Mouse (Mus musculus): ENCODE data around the gene Rbl1. TPM values are rescaled to one million over a fixed set of nuclear protein-coding genes. Genes with fewer than 3 reads are reported as not detected.
A peak's percentile ranks its signal among the peaks of the same experiment; 100 is the strongest.

Rbl1 gene
- polyA plus RNA-seq, 1 experiment from 2014 or later: 17.0 TPM

DNA sequence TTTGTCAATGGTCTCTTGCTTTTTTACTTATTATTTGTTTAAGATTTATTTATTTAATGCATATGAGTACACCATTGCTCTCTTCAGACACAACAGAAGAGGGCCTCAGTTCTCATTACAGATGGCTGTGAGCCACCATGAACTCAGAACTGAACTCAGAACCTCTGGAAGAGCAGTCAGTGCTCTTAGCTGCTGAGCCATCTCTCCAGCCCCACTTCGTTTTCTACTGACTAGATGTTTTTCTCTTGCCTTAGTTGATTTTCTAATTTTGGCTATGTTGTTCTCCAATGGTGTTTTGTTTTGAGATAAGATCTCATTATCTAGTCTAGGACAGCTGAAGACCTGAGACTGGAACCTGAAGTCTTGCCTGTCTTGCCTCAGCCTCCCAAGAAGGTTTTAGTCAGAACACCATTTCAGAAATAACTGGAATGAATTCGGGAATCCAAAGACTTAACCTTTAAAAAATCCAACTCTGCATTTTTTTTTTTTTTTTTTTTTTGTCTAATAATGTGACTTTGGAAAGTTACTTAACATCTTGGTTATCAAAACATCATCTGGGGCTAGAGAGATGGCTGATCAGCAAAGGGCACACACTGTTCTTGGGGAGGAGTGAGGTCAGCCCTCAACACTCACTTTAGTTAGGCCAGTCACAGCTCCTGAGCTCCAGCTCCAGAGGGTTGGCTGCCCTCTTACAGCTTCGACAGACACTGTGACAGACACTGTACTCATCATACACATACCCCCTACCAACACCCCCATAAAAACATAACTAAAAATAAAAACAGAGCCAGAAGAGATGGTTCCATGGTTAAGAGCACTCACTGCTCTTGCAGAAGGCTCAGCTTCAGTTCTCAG is 71.4 kb downstream of the Rbl1 start:
- H3K9me3 ChIP-seq: no peaks in the 10 kb centered on the region
- H3K4me1 ChIP-seq: peaks cover 16% of the 10 kb centered on the region
- no peak for ATAC-seq (ENCODE audit: extremely low read depth, insufficient number of reproducible peaks, low FRiP score, low TSS enrichment)
- H3K4me3 ChIP-seq: no peak overlapping the region
- no peak overlapping the region for H3K27ac ChIP-seq (replicated peaks)
- H3K36me3 ChIP-seq: peaks cover 8% of the 10 kb centered on the region
- peak overlapping the region; percentile 76; the same call in 1 of the 2 replicates for H3K4me2 ChIP-seq
- 62% methylated on average over 3 of the region's 3 CpGs for WGBS
- H3K9ac ChIP-seq: no peak overlapping the region
- H3K27me3 ChIP-seq (replicated peaks): no peaks in the 10 kb centered on the region

DNA sequence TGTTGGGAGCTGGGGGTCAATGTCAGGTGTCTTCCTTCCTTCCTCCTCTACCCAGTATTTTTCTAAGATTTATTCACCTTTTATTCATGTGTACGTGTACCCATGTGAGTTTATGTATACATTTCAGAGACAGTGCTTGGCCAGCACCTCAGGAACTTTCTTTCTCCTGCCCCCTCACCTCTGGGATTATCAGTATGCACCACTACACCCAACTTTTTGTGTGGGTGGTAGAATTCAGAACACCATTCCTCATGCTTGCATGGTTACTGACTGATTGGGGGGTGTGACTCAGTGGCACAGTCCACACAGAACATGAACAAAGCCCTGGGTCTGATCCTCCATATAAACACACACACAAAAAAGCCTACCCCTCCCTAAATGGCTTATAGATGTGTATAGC is 72.2 kb downstream of the Rbl1 start:
- no peak for ATAC-seq (ENCODE audit: extremely low read depth, insufficient number of reproducible peaks, low FRiP score, low TSS enrichment)
- Histone ChIP-seq H3K4me3 (no peak overlapping the region), H3K4me2 (no peak overlapping the region), H3K36me3 (peaks cover 8% of the 10 kb centered on the region), H3K4me1 (peaks cover 16% of the 10 kb centered on the region), H3K27me3 (replicated peaks) (no peaks in the 10 kb centered on the region), H3K9ac (no peak overlapping the region), H3K9me3 (no peaks in the 10 kb centered on the region), H3K27ac (replicated peaks) (no peak overlapping the region)
- WGBS: 93% methylated on average over 1 of the region's 1 CpGs

GRCm38 (mm10) chr2:157130813-157131514 is 73.4 kb downstream of the Rbl1 start:
- H3K4me2 ChIP-seq: no peak overlapping the region
- no peaks in the 10 kb centered on the region for H3K27me3 ChIP-seq (replicated peaks)
- WGBS: 85% methylated on average over 8 of the region's 8 CpGs
- no peak overlapping the region for H3K9ac ChIP-seq
- 0 out of 2 replicates have a peak overlapping the region, but pooled peaks have one; percentile 8 for H3K27ac ChIP-seq (replicated peaks)
- H3K36me3 ChIP-seq: peaks cover 17% of the 10 kb centered on the region
- H3K9me3 ChIP-seq: no peaks in the 10 kb centered on the region
- ATAC-seq (ENCODE audit: extremely low read depth, insufficient number of reproducible peaks, low FRiP score, low TSS enrichment): no peak
- peaks cover 16% of the 10 kb centered on the region for H3K4me1 ChIP-seq
- H3K4me3 ChIP-seq: peak overlapping the region; percentile 14; the same call in 1 of the 2 replicates

- Histone ChIP-seq H3K27ac (replicated peaks) (no peak overlapping the region), H3K27me3 (replicated peaks) (no peaks in the 10 kb centered on the region), H3K4me3 (no peak overlapping the region), H3K4me1 (peaks cover 23% of the 10 kb centered on the region), H3K4me2 (no peak overlapping the region), H3K9ac (no peak overlapping the region), H3K9me3 (no peaks in the 10 kb centered on the region), H3K36me3 (peaks cover 28% of the 10 kb centered on the region)
- 78% methylated on average over 11 of the region's 11 CpGs for WGBS
- no peak for ATAC-seq (ENCODE audit: extremely low read depth, insufficient number of reproducible peaks, low FRiP score, low TSS enrichment)
Measured at GRCm38 (mm10) chr2:157129601-157130164, 74.7 kb downstream of the Rbl1 start.

DNA sequence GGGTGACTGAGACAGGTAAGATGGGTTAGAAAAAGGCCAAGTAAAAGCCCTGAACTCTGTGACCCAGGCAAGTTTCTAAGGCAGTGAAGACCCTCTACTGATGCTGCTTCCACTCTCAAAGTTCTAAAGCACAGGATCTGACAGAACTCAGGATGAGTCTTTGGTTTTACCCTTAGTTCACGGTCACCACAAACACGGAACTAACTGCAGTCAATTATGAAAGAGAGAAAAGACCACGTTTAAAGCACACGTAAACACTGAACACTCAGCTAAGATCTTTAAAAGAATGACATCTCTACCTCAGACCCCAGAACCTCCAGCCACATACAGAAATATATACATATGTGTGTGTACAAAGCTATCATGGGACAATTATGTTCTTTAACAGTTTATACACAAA is 75.2 kb downstream of the Rbl1 start:
- Histone ChIP-seq H3K4me1 (peaks cover 21% of the 10 kb centered on the region), H3K9ac (no peak overlapping the region), H3K36me3 (peaks cover 33% of the 10 kb centered on the region), H3K4me2 (no peak overlapping the region), H3K27me3 (replicated peaks) (no peaks in the 10 kb centered on the region), H3K4me3 (no peak overlapping the region), H3K9me3 (no peaks in the 10 kb centered on the region), H3K27ac (replicated peaks) (no peak overlapping the region)
- no peak for ATAC-seq (ENCODE audit: extremely low read depth, insufficient number of reproducible peaks, low FRiP score, low TSS enrichment)
- WGBS: 85% methylated on average over 4 of the region's 4 CpGs

- no peak overlapping the region for H3K4me3 ChIP-seq
- H3K27ac ChIP-seq (replicated peaks): no peak overlapping the region
- H3K4me2 ChIP-seq: no peak overlapping the region
- H3K36me3 ChIP-seq: peaks cover 36% of the 10 kb centered on the region
- no peaks in the 10 kb centered on the region for H3K27me3 ChIP-seq (replicated peaks)
- H3K9ac ChIP-seq: no peak overlapping the region
- WGBS: 54% methylated on average over 4 of the region's 4 CpGs
- no peak for ATAC-seq (ENCODE audit: extremely low read depth, insufficient number of reproducible peaks, low FRiP score, low TSS enrichment)
- peaks cover 11% of the 10 kb centered on the region for H3K4me1 ChIP-seq
- H3K9me3 ChIP-seq: no peaks in the 10 kb centered on the region
Measured at GRCm38 (mm10) chr2:157128072-157128471, 76.3 kb downstream of the Rbl1 start.

DNA sequence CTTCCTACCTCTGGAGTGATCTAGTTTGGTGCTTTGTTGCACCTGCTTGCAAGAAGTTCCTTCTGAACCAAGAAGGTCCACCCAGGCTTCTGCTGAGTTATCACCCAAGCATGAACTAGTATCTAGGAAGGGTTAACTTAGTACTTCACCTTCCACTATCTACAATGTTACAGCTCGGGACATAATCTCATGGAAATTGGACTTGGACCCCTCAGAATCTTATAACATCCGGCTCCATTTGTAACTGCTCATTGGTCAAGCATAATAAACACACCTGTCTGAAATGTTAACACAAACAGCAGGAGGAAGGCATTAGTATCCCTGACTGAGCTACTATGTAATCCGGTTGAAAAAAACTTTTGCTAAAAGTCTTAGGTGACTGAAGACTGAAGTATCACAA is 77.0 kb downstream of the Rbl1 start:
- H3K27ac ChIP-seq (replicated peaks): no peak overlapping the region
- H3K4me1 ChIP-seq: peaks cover 6% of the 10 kb centered on the region
- 81% methylated on average over 3 of the region's 3 CpGs for WGBS
- no peaks in the 10 kb centered on the region for H3K27me3 ChIP-seq (replicated peaks)
- no peaks in the 10 kb centered on the region for H3K9me3 ChIP-seq
- no peak overlapping the region for H3K4me3 ChIP-seq
- ATAC-seq (ENCODE audit: extremely low read depth, insufficient number of reproducible peaks, low FRiP score, low TSS enrichment): no peak
- peaks cover 41% of the 10 kb centered on the region for H3K36me3 ChIP-seq
- H3K9ac ChIP-seq: no peak overlapping the region
- no peak overlapping the region for H3K4me2 ChIP-seq

DNA sequence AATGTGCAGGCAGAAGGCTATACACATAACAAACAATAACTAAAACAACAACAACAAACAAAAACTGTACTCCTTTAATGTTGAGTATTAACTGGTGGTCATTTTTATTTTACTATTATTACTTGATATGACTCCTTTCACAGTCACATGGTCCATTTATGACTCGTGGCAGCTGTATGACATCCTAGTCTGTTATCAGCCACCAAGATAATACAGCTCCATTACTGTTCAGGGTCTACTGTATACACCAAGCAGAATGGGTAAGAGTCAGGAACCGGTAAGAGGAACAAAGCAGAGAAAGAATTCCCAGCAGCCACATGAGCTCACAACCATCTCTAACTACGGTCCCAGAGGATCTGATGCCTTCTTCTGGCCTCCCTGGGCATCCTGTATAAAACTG is 79.1 kb downstream of the Rbl1 start:
- Histone ChIP-seq H3K4me1 (peaks cover 6% of the 10 kb centered on the region), H3K9me3 (no peaks in the 10 kb centered on the region), H3K4me3 (no peak overlapping the region), H3K27me3 (replicated peaks) (no peaks in the 10 kb centered on the region), H3K4me2 (no peak overlapping the region), H3K9ac (no peak overlapping the region), H3K36me3 (peaks cover 57% of the 10 kb centered on the region), H3K27ac (replicated peaks) (no peak overlapping the region)
- WGBS: 63% methylated on average over 3 of the region's 3 CpGs
- no peak for ATAC-seq (ENCODE audit: extremely low read depth, insufficient number of reproducible peaks, low FRiP score, low TSS enrichment)

GRCm38 (mm10) chr2:157121766-157122165 is 82.6 kb downstream of the Rbl1 start:
- Histone ChIP-seq H3K9ac (no peak overlapping the region), H3K4me1 (peaks cover 6% of the 10 kb centered on the region), H3K27me3 (replicated peaks) (no peaks in the 10 kb centered on the region), H3K27ac (replicated peaks) (no peak overlapping the region), H3K36me3 (peaks cover 56% of the 10 kb centered on the region), H3K4me2 (no peak overlapping the region), H3K9me3 (no peaks in the 10 kb centered on the region), H3K4me3 (no peak overlapping the region)
- WGBS: 83% methylated on average over 8 of the region's 8 CpGs
- ATAC-seq (ENCODE audit: extremely low read depth, insufficient number of reproducible peaks, low FRiP score, low TSS enrichment): no peak

DNA sequence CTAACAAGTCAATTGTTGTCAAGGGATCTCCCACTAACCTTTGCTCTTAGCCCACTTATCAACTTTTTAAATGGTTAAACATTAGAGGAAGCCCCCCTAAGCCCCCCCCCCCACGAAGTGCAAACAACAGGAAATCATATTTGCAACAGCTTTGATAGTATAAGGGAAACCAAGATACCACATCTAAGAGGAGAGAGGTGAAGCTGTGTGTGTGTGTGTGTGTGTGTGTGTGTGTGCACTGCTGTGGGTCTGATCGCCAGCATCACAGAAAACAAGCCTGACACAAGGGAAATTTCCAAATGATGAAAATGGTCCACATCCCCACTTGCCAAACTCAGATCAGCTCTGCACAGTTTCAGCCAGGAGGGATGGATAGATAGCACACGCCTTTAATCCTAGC is 85.3 kb downstream of the Rbl1 start:
- H3K4me1 ChIP-seq: no peaks in the 10 kb centered on the region
- no peak overlapping the region for H3K27ac ChIP-seq (replicated peaks)
- ATAC-seq (ENCODE audit: extremely low read depth, insufficient number of reproducible peaks, low FRiP score, low TSS enrichment): no peak
- no peaks in the 10 kb centered on the region for H3K27me3 ChIP-seq (replicated peaks)
- peaks cover 46% of the 10 kb centered on the region for H3K36me3 ChIP-seq
- no peaks in the 10 kb centered on the region for H3K9me3 ChIP-seq
- H3K4me2 ChIP-seq: no peak overlapping the region
- no peak overlapping the region for H3K4me3 ChIP-seq
- 65% methylated on average over 3 of the region's 3 CpGs for WGBS
- H3K9ac ChIP-seq: no peak overlapping the region

DNA sequence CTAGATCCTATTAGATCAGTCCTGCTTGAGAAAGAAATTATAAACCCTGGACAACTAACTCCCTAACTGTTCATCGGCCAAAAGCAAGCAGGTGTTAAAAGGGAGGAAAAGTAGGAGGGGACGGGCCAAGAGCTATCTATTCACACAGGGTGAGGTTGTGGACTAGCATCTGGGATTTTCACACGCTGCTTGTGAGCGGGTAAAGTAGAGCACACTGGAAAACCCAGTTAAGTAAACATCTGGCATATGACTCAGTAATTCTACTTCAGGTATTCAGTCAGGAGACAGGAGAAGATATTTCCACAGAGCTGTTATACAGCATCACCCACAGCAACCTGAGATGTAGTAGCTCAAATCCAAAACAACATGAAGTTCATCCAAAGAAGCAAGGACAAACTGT is 85.8 kb downstream of the Rbl1 start:
- Histone ChIP-seq H3K4me1 (no peaks in the 10 kb centered on the region), H3K4me2 (no peak overlapping the region), H3K9ac (no peak overlapping the region), H3K27ac (replicated peaks) (no peak overlapping the region), H3K36me3 (peaks cover 51% of the 10 kb centered on the region), H3K4me3 (no peak overlapping the region), H3K9me3 (no peaks in the 10 kb centered on the region), H3K27me3 (replicated peaks) (no peaks in the 10 kb centered on the region)
- ATAC-seq (ENCODE audit: extremely low read depth, insufficient number of reproducible peaks, low FRiP score, low TSS enrichment): no peak
- WGBS: 71% methylated on average over 4 of the region's 4 CpGs

Data from heart, embryonic 13.5 days (tissue).